Mouse (Mus musculus) T-helper 17 cell (primary cell): ENCODE results near the gene Vsig2.

Source experiments
- in situ Hi-C, 2 experiments: fragments of 300-600 bp; cut with MboI, MseI; formaldehyde crosslinking; loops; 1 replicate in 1 of 2; 2 replicates in 1 of 2; pipeline ENCODE4 v1.15.1; 2025; ENCODE audit warnings: high pct_unique_total_duplicates in 2 of 2

The Vsig2 gene

DNA sequence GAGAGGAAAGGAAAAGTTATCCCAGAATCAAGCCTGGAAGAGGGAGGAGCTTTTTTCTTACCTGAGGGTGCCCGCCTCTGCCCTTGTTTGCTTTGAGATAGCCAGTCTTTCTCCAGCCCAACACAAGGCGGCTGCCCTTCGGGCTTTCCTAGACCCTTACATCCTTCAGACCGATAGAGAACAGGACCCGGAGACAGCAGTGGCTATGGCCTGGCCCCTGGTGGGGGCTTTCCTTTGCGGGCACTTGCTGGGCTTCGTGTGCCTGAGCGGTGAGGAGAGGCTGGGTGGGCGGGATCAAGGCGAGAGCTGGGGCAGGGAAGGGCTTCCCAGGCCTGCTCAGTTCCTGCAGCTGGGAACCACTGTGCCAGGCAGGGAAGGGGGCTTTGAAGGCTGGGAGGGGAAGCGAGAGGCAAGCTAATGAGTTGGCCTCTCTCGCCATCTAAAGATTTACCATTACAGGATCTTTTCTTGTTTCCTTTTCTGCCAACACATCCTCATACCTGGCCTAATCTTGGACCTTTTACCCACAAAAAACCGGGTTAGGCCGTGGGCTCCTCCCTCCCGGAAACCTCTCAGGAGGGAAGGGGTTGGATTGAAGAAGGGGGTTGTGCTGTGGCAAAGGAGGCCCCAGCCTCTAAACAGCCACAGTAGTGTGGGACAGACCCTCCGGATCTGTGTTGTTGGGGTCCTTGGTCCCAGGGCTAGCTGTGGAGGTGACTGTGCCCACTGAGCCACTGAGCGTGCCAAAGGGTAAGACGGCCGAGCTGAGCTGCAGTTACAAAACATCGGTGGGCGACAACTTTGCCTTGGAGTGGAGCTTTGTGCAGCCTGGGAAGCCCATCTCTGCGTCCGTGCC is at the start of gene Vsig2:
Vsig2 (plus strand) TSS at position 86 of the 856 bp plus-strand sequence.
- in situ Hi-C loops: loop anchor here (5.0 to 10.0 kb wide), 3 partner anchors 73 to 77 kb away; partner anchors contain the start of gene Spa17 (in 2 of the 2)

GRCm38 (mm10) chr9:37489446-37490120 is 49.5 kb upstream of the Vsig2 start:
- in situ Hi-C loops: no loop called here

- in situ Hi-C loops: no loop called here
Observed at GRCm38 (mm10) chr9:37495761-37496160, 43.3 kb upstream of the Vsig2 start.

GRCm38 (mm10) chr9:37496325-37496724 is 42.7 kb upstream of the Vsig2 start:
- in situ Hi-C loops: no loop called here

DNA sequence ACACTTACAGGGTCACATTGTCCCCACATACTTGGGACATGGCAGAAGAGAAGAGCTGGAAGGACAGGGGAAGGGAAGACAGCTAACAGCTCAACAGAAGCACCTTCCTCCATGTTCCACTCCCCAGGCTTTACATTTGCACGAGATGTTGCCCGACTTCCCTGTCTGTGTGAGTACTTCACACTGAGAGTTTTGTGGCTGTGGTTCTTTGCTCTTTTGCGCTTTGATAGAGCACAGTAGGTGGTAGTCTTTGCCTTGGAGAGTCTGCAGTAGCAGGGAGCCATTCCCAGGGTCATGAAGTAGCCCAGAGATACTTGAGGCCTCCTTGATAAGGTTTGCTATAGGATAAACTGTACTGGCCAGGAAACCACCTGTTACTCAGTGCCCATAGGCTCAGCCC is 38.9 kb upstream of the Vsig2 start:
- in situ Hi-C loops: no loop called here

GRCm38 (mm10) chr9:37501170-37501569 is 37.9 kb upstream of the Vsig2 start:
- in situ Hi-C loops: no loop called here

- in situ Hi-C loops: no loop called here
Observed at GRCm38 (mm10) chr9:37504348-37504747, 34.7 kb upstream of the Vsig2 start.

DNA sequence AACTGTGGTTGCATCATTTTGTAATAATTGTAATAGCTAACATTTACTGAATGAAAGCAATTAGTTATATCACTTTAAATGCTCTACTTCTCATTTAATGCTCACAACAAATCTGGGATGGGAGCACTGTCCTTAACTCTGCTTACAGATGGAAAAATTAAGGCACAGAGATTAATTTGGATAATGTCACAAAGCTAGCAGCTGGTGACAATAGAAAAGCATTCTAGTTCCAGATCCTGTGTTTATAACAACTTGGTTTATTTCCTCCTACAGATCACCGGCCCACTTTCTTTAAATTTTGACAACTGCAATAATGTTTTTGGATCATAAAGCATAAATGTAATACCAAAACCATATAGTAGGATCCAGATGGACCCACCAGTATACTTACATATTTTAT is 33.0 kb upstream of the Vsig2 start:
- in situ Hi-C loops: no loop called here

GRCm38 (mm10) chr9:37512097-37512496 is 27.0 kb upstream of the Vsig2 start:
- in situ Hi-C loops: no loop called here

GRCm38 (mm10) chr9:37514456-37514855 is 24.6 kb upstream of the Vsig2 start:
- in situ Hi-C loops: no loop called here

DNA sequence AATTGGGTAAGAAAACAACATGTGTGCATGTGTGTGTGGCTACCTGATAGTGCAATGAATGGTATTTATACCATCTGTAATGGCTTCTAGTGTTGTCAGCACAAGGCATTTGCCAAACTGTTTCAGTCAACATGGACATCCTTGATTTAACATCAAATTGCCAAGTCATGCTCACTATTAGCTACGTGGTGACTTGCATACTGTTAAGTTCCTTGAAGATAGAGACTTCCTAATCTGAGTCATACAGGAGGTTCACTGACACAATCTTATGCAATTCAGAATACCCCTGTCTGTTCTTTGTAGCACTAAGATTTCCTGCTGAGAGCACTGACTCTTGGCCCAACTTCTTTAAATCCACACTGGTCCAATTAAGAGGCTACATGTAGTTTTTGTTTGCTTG is 21.6 kb upstream of the Vsig2 start:
- in situ Hi-C loops: no loop called here

GRCm38 (mm10) chr9:37518991-37519390 is 20.1 kb upstream of the Vsig2 start:
- in situ Hi-C loops: no loop called here

- in situ Hi-C loops: loop anchor here in 1 of 2 experiments (10.0 kb wide), 1 partner anchor 815 kb away; no protein-coding TSS in a partner anchor
Observed at GRCm38 (mm10) chr9:37519995-37520394, 19.1 kb upstream of the Vsig2 start.

GRCm38 (mm10) chr9:37525461-37525860 is 13.6 kb upstream of the Vsig2 start:
- in situ Hi-C loops: loop anchor here in 1 of 2 experiments (10.0 kb wide), 1 partner anchor 821 kb away; no protein-coding TSS in a partner anchor

GRCm38 (mm10) chr9:37526443-37527395 is 12.3 kb upstream of the Vsig2 start:
- in situ Hi-C loops: loop anchor here in 1 of 2 experiments (10.0 kb wide), 1 partner anchor 822 kb away; no protein-coding TSS in a partner anchor

- in situ Hi-C loops: loop anchor here in 1 of 2 experiments (10.0 kb wide), 1 partner anchor 823 kb away; no protein-coding TSS in a partner anchor
Observed at GRCm38 (mm10) chr9:37527396-37528224, 11.4 kb upstream of the Vsig2 start, which contains the start of gene Esam. Gene Esam, plus strand, starts transcription at chr9:37528078.

- in situ Hi-C loops: loop anchor here in 1 of 2 experiments (10.0 kb wide), 1 partner anchor 824 kb away; no protein-coding TSS in a partner anchor
Observed at GRCm38 (mm10) chr9:37528225-37528970, 10.7 kb upstream of the Vsig2 start.

- in situ Hi-C loops: no loop called here
Observed at GRCm38 (mm10) chr9:37530031-37530887, 8.8 kb upstream of the Vsig2 start.
